Mouse (Mus musculus): ENCODE results near the gene Brd3.
"Not testable (repeated sequence)": the region's sequence is repeated elsewhere in the genome, so short reads cannot be mapped to it uniquely, and the experiment has no call there.

Brd3 gene

GRCm38 (mm10) chr2:27510706-27511105 is 3.2 kb upstream of the Brd3 start:
- no peak for DNase-seq (ENCODE audit: low spot score)

- DNase-seq (ENCODE audit: low spot score) = not testable (repeated sequence)
Measured at GRCm38 (mm10) chr2:27506658-27507057, 804 bp downstream of the Brd3 start.

- DNase-seq (ENCODE audit: low spot score) = no peak
Measured at GRCm38 (mm10) chr2:27505539-27505938, 1.9 kb downstream of the Brd3 start.

GRCm38 (mm10) chr2:27504113-27504885 is 3.2 kb downstream of the Brd3 start:
- no peak for DNase-seq (ENCODE audit: low spot score)

- DNase-seq (ENCODE audit: low spot score) = no peak
Measured at GRCm38 (mm10) chr2:27496391-27497028, 11.0 kb downstream of the Brd3 start.

- DNase-seq (ENCODE audit: low spot score) = peak; percentile 25
Measured at GRCm38 (mm10) chr2:27493971-27494370, 13.5 kb downstream of the Brd3 start.

GRCm38 (mm10) chr2:27490939-27491338 is 16.5 kb downstream of the Brd3 start:
- no peak for DNase-seq (ENCODE audit: low spot score)

- no peak for DNase-seq (ENCODE audit: low spot score)
Measured at GRCm38 (mm10) chr2:27488362-27488761, 19.1 kb downstream of the Brd3 start.

- no peak for DNase-seq (ENCODE audit: low spot score)
Measured at GRCm38 (mm10) chr2:27487336-27488049, 20.0 kb downstream of the Brd3 start.

- DNase-seq (ENCODE audit: low spot score) = no peak
Measured at GRCm38 (mm10) chr2:27486725-27487124, 20.7 kb downstream of the Brd3 start.

- DNase-seq (ENCODE audit: low spot score) = no peak
Measured at GRCm38 (mm10) chr2:27482265-27482861, 25.1 kb downstream of the Brd3 start.

- no peak for DNase-seq (ENCODE audit: low spot score)
Measured at GRCm38 (mm10) chr2:27480367-27480766, 27.1 kb downstream of the Brd3 start.

GRCm38 (mm10) chr2:27479821-27480220 is 27.6 kb downstream of the Brd3 start:
- DNase-seq (ENCODE audit: low spot score) = no peak

- no peak for DNase-seq (ENCODE audit: low spot score)
Measured at GRCm38 (mm10) chr2:27476303-27477192, 30.9 kb downstream of the Brd3 start.

GRCm38 (mm10) chr2:27475495-27476302 is 31.8 kb downstream of the Brd3 start:
- DNase-seq (ENCODE audit: low spot score) = peak; percentile 89

- DNase-seq (ENCODE audit: low spot score) = peak; percentile 30
Measured at GRCm38 (mm10) chr2:27474621-27475484, 32.6 kb downstream of the Brd3 start.

GRCm38 (mm10) chr2:27473911-27474310 is 33.6 kb downstream of the Brd3 start:
- no peak for DNase-seq (ENCODE audit: low spot score)

- DNase-seq (ENCODE audit: low spot score) = no peak
Measured at GRCm38 (mm10) chr2:27473061-27473765, 34.2 kb downstream of the Brd3 start.

GRCm38 (mm10) chr2:27471170-27471584 is 36.3 kb downstream of the Brd3 start:
- no peak for DNase-seq (ENCODE audit: low spot score)

Measured in T-cell, adult 2 months (primary cell).